Mouse (Mus musculus) brown adipose tissue, adult 24 weeks (tissue): ENCODE measurements around the gene Gm5346. TPM values are rescaled to one million over a fixed set of nuclear protein-coding genes. Genes with fewer than 3 reads are reported as not detected.
"Not testable (repeated sequence)": the region's sequence is repeated elsewhere in the genome, so short reads cannot be mapped to it uniquely, and the experiment has no call there.

ENCODE experiments used
- H3K27ac ChIP-seq: fragments of 200-500 bp; replicated peaks from 2 replicates; pipeline ENCODE4 v1.5.1; 2012; ENCODE audit warnings: low read depth, mild to moderate bottlenecking, low read length
- H3K4me1 ChIP-seq: fragments of 200-500 bp; 2 replicates; pipeline ENCODE4 v1.6.1; 2012; ENCODE audit warnings: low read length, mixed read lengths; ENCODE audit not compliant: control insufficient read depth, insufficient read depth, insufficient read length
- H3K4me3 ChIP-seq: fragments of 200-500 bp; 2 replicates; pipeline ENCODE4 v1.5.1; 2012; ENCODE audit warnings: low read depth, mild to moderate bottlenecking, low read length, moderate library complexity; ENCODE audit not compliant: insufficient read depth
- polyA plus RNA-seq: library from polyadenylated mRNA; stranded (reverse); fragments of >200 nt; gene quantifications from 2 replicates; pipeline ENCODE4 v1.2.4, GENCODE M21; 2012; ENCODE audit not compliant: missing spikeins, insufficient read depth, insufficient read length

Gm5346 gene
- not detected in 2 replicates for polyA plus RNA-seq

DNA sequence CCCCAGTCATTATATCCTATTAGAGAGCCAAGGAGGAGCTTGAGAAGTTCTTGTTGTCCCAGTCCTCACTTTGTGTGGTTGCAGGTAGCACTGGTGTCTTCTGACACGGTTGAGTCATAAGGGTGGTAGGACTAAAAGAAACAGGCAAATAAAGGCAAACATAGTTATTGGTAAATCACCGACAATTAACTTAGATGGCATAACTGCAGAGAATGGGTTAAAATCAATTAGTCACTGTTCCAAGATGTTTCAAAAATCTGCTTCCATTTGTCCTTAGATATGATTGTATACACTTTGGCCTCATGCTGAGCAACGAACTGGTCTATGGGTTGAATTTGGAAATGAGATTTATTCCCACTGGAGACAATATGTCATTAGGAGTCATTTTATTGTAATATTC lies at the start of gene Gm5346:
TSS of gene Gm5346 (minus strand) at position 101 of the 400 bp plus-strand sequence.
- no peaks in the 10 kb centered on the region for H3K4me1 ChIP-seq
- H3K27ac ChIP-seq: no peak within 1 kb of the TSS
- no peak within 1 kb of the TSS for H3K4me3 ChIP-seq

DNA sequence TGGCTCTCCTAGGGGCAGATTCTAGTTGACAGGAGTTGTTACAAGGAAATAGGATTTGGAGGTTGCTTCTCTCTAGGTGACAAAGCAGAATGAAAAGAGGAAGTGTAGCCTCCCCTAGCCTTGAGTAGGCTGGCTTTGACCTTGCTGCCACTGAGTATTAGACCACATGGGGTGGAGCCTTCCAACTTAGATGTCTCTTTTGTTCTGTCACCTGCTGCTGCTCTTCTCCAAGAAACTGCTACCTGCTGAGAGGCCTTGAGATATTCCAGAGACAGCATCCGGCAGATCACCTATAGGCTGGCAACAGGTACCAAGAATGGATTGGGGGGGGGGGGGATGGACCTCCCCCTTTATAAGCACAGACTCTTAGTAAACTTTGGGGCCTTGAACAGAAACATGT lies 11.0 kb downstream of the Gm5346 start:
- no peak overlapping the region for H3K4me3 ChIP-seq
- H3K27ac ChIP-seq: no peak overlapping the region

DNA sequence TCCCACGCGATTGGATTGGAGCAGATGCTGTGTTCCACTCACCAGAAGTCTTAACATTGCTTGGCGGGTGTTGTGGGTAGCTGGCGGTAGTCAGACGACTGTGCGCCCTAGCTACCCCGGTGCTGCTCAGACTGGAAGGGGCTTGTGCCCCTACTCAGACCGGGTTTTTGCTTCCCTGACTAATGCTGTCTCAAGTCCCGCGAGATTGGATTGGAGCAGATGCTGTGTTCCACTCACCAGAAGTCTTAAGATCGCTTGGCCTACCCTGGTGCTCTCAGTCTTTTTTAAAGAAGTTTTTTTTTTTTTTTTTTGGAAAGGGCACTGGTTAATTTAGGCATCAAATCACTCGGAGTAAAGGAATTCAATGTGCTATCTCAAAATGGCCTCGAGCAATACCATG lies 23.4 kb downstream of the Gm5346 start:
- H3K27ac ChIP-seq, H3K4me3 ChIP-seq, H3K4me1 ChIP-seq: not testable (repeated sequence)

More for the DNA sequence above, 11.0 kb downstream of the Gm5346 start:
- no peaks in the 10 kb centered on the region for H3K4me1 ChIP-seq

DNA sequence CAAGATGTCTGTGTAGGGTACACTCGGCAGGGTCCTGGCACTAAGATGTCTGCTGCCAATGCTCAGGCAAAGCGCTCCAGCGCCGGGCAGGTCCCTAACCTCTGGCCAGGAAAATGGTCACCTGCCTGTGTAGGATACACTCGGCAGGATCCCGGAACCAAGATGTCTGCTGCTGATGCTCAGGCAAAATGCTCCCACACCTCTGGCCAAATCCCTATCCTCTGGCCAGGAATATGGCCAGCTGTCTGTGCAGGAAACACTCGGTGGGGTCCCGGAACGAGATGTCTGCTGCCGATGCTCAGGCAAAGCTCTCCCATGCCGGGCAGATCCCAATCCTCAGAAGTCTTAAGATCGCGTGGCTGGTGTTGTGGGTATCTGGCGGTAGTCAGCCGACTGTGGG lies 23.9 kb downstream of the Gm5346 start:
- not testable (repeated sequence) for H3K4me1 ChIP-seq, H3K27ac ChIP-seq, H3K4me3 ChIP-seq

DNA sequence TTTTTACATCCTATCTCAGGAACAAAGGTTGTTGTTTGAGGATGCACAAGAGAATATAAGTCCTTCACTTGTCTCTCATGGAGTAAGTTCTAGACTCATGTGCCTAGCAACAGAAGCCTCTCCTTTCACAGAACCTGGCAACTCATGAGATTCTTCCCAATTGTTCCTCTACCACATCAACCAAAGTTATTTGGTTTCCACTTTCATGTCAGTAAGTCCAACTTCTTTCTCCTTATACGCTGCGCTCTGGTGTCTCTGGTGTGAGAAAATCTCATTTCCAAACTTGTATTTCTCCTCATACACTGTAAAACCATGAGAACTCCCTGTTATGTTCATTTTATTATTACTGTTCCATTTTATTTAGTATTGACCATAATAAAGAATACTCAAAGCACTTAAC lies 50.5 kb downstream of the Gm5346 start, which contains the start of gene Adam26a:
TSS of gene Adam26a (minus strand) at position 101 of the 400 bp plus-strand sequence.
- not testable (repeated sequence) for H3K4me1 ChIP-seq, H3K27ac ChIP-seq, H3K4me3 ChIP-seq

Other genes with a start within 250 kb of the Gm5346 start
- not detected in 2 replicates for gene Adam26b, start 99.2 kb downstream of the Gm5346 start, polyA plus RNA-seq
- gene Adam26a, start 50.6 kb downstream of the Gm5346 start, polyA plus RNA-seq: not detected in 2 replicates
- not detected in 2 replicates for gene Adam34, start 82.8 kb upstream of the Gm5346 start, polyA plus RNA-seq